Mouse (Mus musculus) C2C12 (cell line): Measurements from ENCODE around the gene Ddx39.

ENCODE experiments used
- CTCF ChIP-seq: IDR thresholded peaks from one replicate; pipeline ENCODE4 v1.5.1; 2011; ENCODE audit not compliant: control insufficient read depth, insufficient read depth, insufficient read length
- FOSL1 ChIP-seq: IDR thresholded peaks from one replicate; pipeline ENCODE4 v1.8.0; 2011; ENCODE audit warnings: mild to moderate bottlenecking, low read length; ENCODE audit not compliant: poor library complexity, insufficient read depth, severe bottlenecking
- MAX ChIP-seq: IDR thresholded peaks from one replicate; pipeline ENCODE4 v1.6.1; 2011; ENCODE audit warnings: mild to moderate bottlenecking, control low read depth
- MYOG ChIP-seq: IDR thresholded peaks from one replicate; pipeline ENCODE4 v1.6.1; 2011; ENCODE audit not compliant: control insufficient read depth, insufficient read length; ENCODE audit errors: extremely low read depth
- USF1 ChIP-seq: IDR thresholded peaks from one replicate; pipeline ENCODE4 v1.6.1; 2011; ENCODE audit warnings: low read depth, mild to moderate bottlenecking, control low read depth, moderate library complexity

DNA sequence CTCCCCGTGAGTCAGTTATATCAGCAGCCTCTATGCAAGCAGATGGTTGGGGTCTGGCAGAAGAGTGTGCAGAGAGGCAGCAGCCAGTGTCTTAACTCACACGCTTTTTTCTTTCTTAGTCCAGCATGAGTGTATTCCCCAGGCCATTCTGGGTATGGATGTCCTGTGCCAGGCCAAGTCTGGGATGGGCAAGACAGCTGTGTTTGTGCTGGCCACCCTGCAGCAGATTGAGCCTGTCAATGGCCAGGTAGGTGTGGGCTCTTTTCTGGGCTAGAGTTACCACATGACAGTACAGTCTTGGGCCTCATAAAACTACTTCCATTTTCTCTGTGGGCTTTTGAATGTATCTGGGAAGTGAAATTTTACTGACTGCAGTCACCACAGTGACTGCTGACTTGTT is 4.7 kb downstream of the Ddx39 start:
- TF ChIP-seq MAX (no peak), USF1 (no peak), CTCF (no peak), MYOG (no peak), FOSL1 (no peak)
